Mouse (Mus musculus) lung, postnatal 14 days (tissue): ENCODE data around the gene Pfn1.

Experiments
- DNase-seq: peaks from one replicate; pipeline ENCODE4 v3.0.0; 2021

The Pfn1 gene

DNA sequence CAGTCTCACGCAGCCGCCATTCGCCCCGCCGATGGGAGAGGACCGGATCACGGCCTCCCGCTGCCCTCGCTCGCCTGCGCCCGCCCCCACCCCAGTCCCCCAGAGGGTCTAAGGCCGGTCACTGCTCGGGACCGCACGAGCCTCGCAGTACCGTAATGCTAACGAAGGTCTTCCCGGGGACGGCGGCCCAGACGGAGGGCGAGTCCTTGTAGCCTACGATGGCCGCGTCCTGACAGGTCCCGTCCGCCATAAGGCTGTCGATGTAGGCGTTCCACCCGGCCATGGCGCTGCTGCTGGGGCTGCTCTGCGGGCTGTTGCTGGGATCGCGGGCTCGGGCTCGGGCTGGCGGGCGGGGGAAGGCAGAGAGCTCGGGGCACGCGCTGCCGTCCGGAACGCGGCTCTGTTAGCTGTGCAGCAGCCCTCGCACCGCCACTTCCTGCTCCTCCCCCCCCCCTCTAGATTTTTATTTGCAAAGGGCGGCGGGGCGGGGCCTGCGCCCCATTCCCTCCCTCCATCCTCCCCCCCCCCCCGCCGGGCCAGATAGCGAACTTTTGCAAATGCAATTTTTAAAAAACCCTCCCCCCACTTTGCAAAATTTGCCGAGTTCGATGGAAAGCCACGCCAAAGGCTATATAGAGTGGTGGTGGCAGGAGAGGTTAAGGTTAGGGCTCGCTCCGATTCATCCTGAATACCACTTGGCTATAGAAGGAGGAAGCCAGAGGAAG, at the start of gene Pfn1:
TSS of gene Pfn1 (minus strand) at position 447 of the 725 bp plus-strand sequence.
- DNase-seq: peak; percentile 81

DNA sequence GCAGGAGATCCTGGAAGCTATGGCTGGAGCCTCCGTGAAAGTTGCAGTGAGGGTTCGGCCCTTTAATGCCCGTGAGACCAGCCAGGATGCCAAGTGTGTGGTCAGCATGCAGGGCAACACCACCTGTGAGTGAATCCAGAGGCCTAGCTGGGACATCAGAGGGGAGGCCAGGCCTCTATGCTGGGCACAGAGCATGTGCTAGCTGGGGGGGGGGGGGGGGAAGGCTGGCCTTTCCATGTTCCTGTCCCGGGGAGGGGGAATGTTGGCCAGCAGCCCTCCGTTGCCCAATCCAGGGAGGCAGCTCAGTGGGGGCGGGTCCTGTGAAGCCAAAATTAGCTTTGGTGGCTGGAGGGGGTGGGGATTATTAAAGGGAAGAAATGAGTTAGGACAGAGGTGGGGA, 48.3 kb upstream of the Pfn1 start:
- peak; percentile 73 for DNase-seq

DNA sequence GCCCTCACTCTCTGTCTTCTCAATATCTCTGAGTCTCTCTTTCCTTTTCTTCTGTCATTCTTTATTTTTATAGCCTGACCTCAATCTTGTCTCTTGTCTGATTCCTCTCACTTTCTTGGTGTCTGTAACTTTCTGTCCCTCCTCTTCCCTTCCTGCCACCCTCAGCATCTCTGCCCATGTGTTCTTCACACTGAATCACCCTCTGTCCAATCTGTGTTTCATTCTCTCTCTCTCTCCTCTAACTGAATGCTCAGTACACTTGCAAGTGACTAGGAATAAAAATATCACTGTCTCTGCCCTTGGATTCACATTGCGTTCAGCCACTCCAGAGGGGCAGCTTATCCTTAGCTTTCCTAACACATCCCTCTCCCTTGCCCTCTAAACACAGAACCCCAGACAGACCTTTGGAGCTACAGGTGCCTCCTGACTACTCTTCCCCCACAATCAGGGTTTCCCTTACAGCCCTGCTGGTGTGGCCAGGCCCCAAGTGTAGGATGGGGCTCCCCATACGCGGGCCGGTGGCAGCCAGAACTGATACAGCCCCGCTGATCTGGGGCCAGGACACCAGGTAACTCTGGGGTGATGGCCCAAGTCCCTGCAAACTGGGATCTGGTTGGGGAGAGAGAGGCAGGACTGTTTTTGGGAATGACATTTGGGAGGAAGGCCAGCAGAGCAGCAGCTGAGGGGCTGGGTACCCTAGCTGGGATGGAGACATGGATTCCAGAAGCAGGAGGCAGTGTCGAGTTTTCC, 47.7 kb upstream of the Pfn1 start:
- DNase-seq: no peak

DNA sequence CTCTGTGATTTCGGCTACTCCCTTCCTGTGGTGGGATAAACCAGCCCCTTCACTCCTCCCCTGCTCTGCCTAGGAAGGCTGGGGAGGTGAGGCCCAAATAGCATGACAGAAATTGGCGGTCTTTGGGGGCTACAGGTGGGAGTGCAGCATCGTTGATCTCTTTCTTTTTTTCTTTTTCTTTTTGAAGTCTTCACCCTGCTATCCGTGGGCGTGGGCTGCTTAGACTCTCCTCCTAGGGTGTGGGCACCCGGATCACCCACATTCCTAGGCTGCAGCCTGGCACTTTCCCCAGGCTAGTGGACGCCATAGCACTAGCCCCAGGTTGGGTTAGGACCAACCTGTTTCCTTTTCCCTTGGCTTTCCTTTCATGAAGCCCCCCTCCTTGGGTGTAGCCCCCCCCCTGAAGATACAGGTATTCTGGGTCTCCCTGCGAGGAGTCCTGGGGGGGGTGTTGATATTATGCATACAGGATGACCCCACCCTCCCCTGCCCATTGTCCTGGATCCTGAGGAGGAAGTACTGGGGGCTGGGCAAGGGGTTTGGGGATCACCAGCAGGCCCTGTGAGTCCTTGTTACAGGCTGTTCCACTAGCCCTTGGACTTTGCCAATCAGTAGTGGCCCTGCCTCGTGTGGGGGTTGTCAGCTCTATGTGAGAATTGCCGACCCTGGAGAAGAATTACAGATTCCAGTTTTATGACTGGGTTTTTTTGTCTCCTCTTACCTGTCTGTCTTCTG, 46.9 kb upstream of the Pfn1 start:
- DNase-seq: peak; percentile 22

DNA sequence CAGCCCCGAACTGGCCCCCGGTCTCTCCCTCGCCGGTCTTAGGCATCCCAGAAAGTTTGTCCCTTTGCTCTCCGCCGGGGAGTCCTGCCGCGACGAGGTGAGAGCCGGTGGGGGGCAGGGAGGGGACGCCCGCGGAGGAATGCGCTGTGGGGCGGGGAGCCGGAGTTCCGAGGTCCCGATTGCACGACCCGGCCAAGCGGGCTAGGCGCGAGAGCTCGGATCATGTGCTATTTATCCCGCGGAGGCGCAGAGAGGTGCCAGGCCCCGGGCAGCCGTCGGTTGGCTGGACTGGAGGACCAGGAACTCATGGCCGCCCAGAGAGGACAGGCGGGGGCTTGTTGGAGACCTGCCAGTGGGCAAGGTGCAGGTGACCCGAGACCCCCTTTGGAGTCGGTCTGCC, 46.2 kb upstream of the Pfn1 start:
- DNase-seq: peak; percentile 77

GRCm38 (mm10) chr11:70699722-70700556, 45.5 kb upstream of the Pfn1 start, which contains the start of the genes Inca1 and Kif1c:
Gene Inca1 (minus strand): TSS chr11:70700155.
Gene Kif1c (plus strand): TSS chr11:70700548.
- DNase-seq: peak; percentile 97

DNA sequence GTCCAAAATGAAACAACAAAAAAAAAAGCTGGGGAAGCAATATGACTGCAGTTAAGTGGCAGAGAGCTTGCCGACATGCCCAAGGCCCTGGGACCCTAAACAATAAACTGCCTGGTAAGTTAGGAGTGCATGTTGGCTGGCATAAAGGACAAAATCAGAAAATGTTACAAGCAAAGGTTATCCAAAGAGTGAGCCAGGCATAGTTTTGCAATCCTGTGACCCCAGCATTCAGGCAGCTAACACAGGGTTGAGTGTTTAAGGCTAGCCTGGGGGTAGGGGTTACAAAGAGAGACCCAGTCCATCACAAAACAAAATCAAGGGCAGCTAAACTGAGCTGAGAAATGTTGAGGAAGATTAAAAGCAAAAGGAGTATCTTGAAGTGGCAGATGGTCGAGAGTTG, 44.6 kb upstream of the Pfn1 start:
- DNase-seq: no peak

DNA sequence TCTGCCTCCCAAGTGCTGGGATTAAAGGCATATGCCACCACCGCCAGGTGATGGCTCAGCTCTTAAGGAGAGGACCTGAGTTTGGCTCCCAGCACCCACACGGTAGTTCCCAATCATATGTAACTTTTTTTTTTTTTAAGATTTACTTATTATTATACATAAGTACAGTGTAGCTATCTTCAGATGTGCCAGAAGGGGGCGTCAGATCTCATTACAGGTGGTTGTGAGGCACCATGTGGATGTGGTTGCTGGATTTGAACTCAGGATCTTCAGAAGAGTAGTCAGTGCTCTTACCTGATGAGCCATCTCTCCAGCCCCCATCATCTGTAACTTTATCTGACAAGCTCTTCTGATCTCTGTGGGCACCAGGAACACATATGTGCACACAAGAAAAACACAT, 42.9 kb upstream of the Pfn1 start:
- no peak for DNase-seq

- DNase-seq: no peak
These were observed 39.1 kb upstream of the Pfn1 start for GRCm38 (mm10) chr11:70693504-70693903.

DNA sequence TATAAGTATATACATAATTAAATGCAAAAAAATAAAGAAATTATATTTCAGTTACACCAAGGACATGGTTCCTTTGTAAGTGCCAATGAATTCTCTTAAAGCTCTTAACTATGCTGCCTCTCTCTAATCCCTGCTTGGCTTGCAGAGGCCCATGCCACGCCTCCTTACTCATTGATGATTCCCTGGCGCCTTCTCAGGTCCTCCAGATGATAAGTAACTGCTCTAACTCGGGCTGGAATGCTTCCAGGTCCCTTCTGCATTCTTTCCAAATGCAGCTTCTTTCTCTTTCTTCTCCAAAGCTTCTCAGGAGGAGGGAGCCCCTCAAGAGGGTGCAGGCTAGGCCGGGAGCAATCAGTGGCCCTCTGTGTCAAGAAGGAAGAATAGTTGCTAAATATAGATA, 35.1 kb upstream of the Pfn1 start:
- DNase-seq: no peak

GRCm38 (mm10) chr11:70688372-70688771, 33.9 kb upstream of the Pfn1 start:
- DNase-seq: no peak

GRCm38 (mm10) chr11:70687601-70688199, 33.3 kb upstream of the Pfn1 start, which contains the start of gene Camta2:
Gene Camta2 (minus strand): TSS chr11:70688105.
- DNase-seq: peak; percentile 92

DNA sequence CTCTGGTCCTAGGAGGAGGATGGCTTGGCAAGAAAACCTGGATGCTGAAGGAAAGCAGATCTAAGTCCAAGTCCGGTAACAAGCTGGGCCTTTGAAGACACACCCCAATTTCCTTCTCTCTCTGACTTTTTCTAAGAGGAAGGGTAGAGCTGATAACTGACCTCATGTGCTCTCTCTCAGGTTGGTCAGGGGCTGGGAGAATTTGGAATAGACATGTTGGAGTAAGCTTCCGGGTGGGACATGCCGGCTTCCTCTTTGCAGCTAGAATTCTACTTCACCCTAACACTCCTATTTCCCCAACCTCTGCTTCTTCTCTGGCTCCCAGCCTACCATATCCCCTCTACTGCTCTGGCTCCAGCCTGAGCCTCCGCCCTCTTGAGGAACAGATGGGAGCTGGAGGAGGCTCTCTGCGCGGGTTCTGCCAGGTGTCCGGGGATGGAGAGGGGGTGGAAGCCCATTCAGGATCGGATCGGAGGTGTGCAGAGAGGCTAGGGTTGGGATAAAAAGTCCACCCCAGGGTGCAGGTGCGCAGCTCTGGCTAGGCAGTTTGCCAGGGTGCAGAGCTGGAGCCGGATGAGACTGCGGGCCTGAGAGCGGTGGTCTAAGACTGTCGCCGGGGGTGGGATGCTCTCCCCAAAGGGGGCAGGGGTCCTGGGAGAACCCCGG, 32.6 kb upstream of the Pfn1 start:
- no peak for DNase-seq

- DNase-seq: no peak
These were observed 29.2 kb upstream of the Pfn1 start for GRCm38 (mm10) chr11:70683640-70684039.

DNA sequence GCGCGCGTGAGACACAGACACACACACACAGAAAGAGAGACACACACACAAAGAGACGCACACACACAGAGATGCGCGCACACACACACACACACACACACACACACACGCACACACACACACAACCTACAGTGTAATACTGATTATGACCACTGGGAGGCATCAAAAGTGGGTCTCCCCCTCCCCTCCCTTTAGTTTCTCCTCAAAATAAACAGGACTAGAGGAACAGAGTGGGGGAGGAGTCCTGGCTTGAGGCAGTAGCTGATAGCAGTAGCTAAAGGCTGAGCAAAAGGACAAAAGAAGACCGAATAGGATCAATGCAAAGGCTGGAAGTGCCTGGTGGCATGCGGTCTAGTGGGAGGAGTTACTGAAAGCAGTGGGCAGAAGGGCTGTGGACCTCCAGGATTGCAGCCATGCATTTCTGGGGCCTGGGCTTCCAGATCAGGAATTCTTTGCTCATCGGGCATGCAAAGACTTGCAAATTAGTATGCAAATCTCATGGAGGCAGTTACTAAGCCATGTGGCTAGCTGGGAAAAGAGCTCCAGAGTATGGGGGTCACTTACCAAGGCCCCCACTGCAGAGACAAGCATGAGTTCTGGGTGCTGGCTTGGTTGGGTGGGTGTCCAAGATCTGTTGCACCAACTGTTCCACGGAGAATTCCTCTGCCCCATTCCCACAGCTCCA, 27.6 kb upstream of the Pfn1 start:
- peak; percentile 38 for DNase-seq

GRCm38 (mm10) chr11:70681170-70681569, 26.7 kb upstream of the Pfn1 start:
- no peak for DNase-seq

GRCm38 (mm10) chr11:70679894-70680293, 25.4 kb upstream of the Pfn1 start:
- DNase-seq: no peak

DNA sequence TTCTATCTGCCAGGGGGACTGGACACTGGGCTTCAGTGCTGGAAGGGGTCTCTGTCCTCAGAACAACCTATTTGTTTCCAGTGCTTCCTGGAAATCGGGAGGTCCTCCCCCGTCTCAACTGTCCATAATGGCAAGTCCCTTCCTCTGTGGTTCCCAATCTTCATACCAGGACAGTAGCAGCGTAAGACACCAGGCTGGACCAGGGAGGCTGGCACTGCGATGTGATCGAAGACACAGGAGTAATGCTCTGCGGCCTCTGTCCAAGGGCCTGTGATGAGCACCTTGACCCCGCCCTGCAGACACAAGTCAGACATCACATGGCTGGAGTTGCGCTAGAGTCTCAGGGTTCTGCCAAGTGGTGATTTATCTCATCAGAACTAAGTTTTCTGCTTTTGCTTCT, 24.9 kb upstream of the Pfn1 start:
- no peak for DNase-seq

- no peak for DNase-seq
These were observed 24.1 kb upstream of the Pfn1 start for GRCm38 (mm10) chr11:70678576-70678975.

DNA sequence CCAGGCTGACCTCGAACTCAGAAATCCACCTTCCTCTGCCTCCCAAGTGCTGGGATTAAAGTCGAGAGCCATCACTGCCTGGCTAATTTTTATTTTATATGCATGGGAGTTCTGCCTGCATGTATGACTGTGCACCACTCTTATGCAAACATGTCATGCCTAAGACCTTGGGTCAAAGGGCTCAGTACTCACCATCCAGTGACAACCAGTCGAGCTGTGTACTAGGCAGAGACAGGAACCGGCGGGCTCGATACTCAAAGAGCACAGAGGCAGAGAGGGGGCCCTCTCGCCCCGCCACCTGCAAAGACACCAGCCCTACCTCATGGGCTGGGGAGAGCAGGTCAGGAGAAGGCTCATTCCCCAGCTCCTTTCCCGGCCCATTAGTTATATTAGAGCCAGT, 23.6 kb upstream of the Pfn1 start:
- no peak for DNase-seq

DNA sequence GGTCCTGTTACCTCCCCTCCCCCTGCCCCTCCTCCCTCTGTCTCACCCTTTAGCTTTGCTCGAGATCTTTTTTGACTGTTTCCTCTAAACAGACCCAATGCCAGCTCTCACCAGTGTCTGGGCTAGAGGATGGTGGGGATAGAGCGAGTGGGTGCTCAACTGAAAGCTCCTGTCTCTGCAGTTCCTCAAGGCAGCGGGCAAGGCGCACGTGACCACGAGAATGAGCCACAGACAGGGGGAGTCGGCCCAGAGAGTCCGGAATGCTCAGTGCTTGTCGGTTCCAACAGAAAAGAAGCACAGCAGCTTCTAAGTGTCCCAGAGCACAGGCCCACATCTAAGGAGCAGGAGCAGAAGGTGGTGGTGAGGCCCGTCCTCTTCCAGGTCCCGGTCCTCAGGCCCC, 20.1 kb upstream of the Pfn1 start:
- no peak for DNase-seq
